10 mouse cellular contexts compared by ENCODE assay signal in the genomic region with DNA sequence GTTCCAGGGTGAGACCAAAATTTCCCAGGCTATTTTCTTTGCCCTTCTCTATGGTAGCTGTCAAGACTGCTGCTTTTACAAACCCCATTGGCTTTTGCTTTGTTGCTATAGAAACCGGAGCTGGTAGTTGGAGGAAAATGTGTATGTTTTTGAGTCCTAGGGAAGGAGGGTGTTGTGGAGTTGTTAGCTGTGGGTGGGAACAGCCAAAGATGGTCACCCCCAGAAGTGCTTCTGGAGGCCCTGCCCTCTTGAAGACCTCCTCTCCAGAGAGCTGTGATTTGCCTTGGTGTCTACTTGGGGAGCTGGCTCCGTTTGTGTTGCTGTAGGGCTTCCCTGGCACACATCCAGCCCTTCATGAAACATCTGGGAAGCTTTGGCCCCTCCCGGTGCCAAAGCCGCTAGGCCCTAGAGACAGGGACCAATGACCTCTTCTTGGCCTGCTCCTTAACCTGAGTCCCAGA.
DNase-seq lines count a peak whose midpoint lies in the region; ATAC-seq and TF ChIP-seq lines count a peak whose summit lies in the region.
"Had no signal": no experiment of that assay in that cellular context is flagged by ENCODE, and none has a peak within 500 bp of the region (broad histone marks: within the 10 kb centered on the region; RNA-seq: fewer than 3 reads in every experiment).

No protein-coding gene starts in this region.

- TF ChIP-seq POLR2A in limb, embryonic 14.5 days (IDR thresholded peaks at IDR 0.05; ENCODE audit: borderline replicate concordance, extremely low read depth, insufficient read depth, insufficient read length): no peak
- TF ChIP-seq POLR2A in cerebellum, adult 2 months (IDR thresholded peaks at IDR 0.05; ENCODE audit: borderline replicate concordance, insufficient read depth, low read length): no peak

- no peak overlapping the region for H3K4me2 ChIP-seq in kidney, postnatal 0 days (ENCODE audit: low read length)
- H3K4me2 ChIP-seq in limb, embryonic 14.5 days (replicated peaks; ENCODE audit: low read depth, low read length, severe bottlenecking): no peak overlapping the region
- H3K4me2 ChIP-seq: liver, embryonic 13.5 days had no signal

- H3K4me3 ChIP-seq in kidney, postnatal 0 days (replicated peaks; ENCODE audit: low read depth, low read length): no peak overlapping the region
- no peak overlapping the region for H3K4me3 ChIP-seq in limb, embryonic 14.5 days (replicated peaks; ENCODE audit: low read length)
- H3K4me3 ChIP-seq in cerebellum, adult 2 months (replicated peaks; ENCODE audit: insufficient read depth, low read depth, low read length): no peak overlapping the region
- H3K4me3 ChIP-seq: liver, embryonic 13.5 days had no signal

- H3K27me3 ChIP-seq in kidney, postnatal 0 days (ENCODE audit: insufficient read depth, low read length): no peaks in the 10 kb centered on the region
- H3K27me3 ChIP-seq in limb, embryonic 14.5 days (ENCODE audit: control insufficient read depth, insufficient read depth, low read length): no peaks in the 10 kb centered on the region
- no peaks in the 10 kb centered on the region for H3K27me3 ChIP-seq in cerebellum, adult 2 months (ENCODE audit: control insufficient read depth, insufficient read depth, low read length)
- H3K27me3 ChIP-seq: liver, embryonic 13.5 days; Patski had no signal

- no peak overlapping the region for H3K9ac ChIP-seq in kidney, postnatal 0 days (ENCODE audit: low read depth, low read length)
- no peak overlapping the region for H3K9ac ChIP-seq in limb, embryonic 14.5 days (ENCODE audit: low read depth, low read length, severe bottlenecking)
- H3K9ac ChIP-seq: liver, embryonic 13.5 days had no signal

- no peaks in the 10 kb centered on the region for H3K9me3 ChIP-seq in kidney, postnatal 0 days (replicated peaks; ENCODE audit: low read length)
- H3K9me3 ChIP-seq in limb, embryonic 14.5 days (ENCODE audit: control insufficient read depth, low read length): no peaks in the 10 kb centered on the region
- H3K9me3 ChIP-seq: liver, embryonic 13.5 days had no signal

- no peaks in the 10 kb centered on the region for H3K36me3 ChIP-seq in kidney, postnatal 0 days (ENCODE audit: insufficient read depth, low read length)
- H3K36me3 ChIP-seq in limb, embryonic 14.5 days (ENCODE audit: control insufficient read depth, insufficient read depth, low read length): no peaks in the 10 kb centered on the region
- H3K36me3 ChIP-seq: liver, embryonic 13.5 days had no signal

- WGBS in kidney, postnatal 0 days: 43% methylated on average over 4 of the region's 4 CpGs
- 49% methylated on average over 4 of the region's 4 CpGs for WGBS in limb, embryonic 14.5 days
- WGBS in cerebellum, adult 2 months: 49% methylated on average over 4 of the region's 4 CpGs

- ATAC-seq in kidney, postnatal 0 days (replicated peaks; ENCODE audit: low FRiP score, low read depth): no peak
- peak; percentile 19; the same call in 1 of the 2 replicates for ATAC-seq in limb, embryonic 14.5 days (ENCODE audit: low FRiP score, low read depth)

- TF ChIP-seq CTCF in kidney, postnatal 0 days (IDR thresholded peaks at IDR 0.05; ENCODE audit: low read depth): no peak
- TF ChIP-seq CTCF in cerebellum, adult 2 months (IDR thresholded peaks at IDR 0.05; ENCODE audit: borderline replicate concordance, insufficient read depth, low read depth, low read length): no peak

- H3K4me1 ChIP-seq in kidney, postnatal 0 days (replicated peaks; ENCODE audit: insufficient read depth, low read length): 0 out of 2 replicates have a peak, but pooled peaks cover 7% of the 10 kb centered on the region
- peaks cover 31% of the 10 kb centered on the region for H3K4me1 ChIP-seq in limb, embryonic 14.5 days (ENCODE audit: control insufficient read depth, insufficient read depth, low read length)
- H3K4me1 ChIP-seq in cerebellum, adult 2 months (ENCODE audit: control insufficient read depth, insufficient read depth, low read length): peaks cover 26% of the 10 kb centered on the region

- DNase-seq in kidney, postnatal 0 days (ENCODE audit: low spot score): no peak
- no peak for DNase-seq in kidney, adult 11 months
- peak; percentile 76 for DNase-seq in adipocyte (ENCODE audit: low spot score)
- peak; percentile 68 for DNase-seq in gastrocnemius, postnatal 25 days
- DNase-seq in limb, embryonic 14.5 days (ENCODE audit: low spot score): peak; percentile 46
- DNase-seq in ovary, postnatal 10 days (ENCODE audit: low spot score): no peak
- DNase-seq in cerebellum, adult 2 months: no peak
- DNase-seq in thymus, postnatal 4 days: no peak
- DNase-seq: liver, embryonic 13.5 days had no signal

- H3K27ac ChIP-seq in kidney, postnatal 0 days: 0 out of 2 replicates have a peak overlapping the region, but pooled peaks have one; percentile 36
- no peak overlapping the region for H3K27ac ChIP-seq in limb, embryonic 14.5 days (replicated peaks; ENCODE audit: low read depth, low read length)
- H3K27ac ChIP-seq in cerebellum, adult 2 months (ENCODE audit: insufficient read depth, low read length): no peak overlapping the region
- H3K27ac ChIP-seq: liver, embryonic 13.5 days had no signal

Comparison
In these comparisons a context has a peak if more than half of its experiments do, and no peak if none do; other contexts are left out.
1. DNase-seq: peak in adipocyte (single experiment), gastrocnemius, postnatal 25 days (single experiment) and limb, embryonic 14.5 days (single experiment); none in kidney, postnatal 0 days (single experiment), kidney, adult 11 months (single experiment), ovary, postnatal 10 days (single experiment), cerebellum, adult 2 months (0 of 2) and thymus, postnatal 4 days (single experiment).